Mouse (Mus musculus) midbrain, embryonic 11.5 days (tissue): Measurements from ENCODE around the gene Dbndd2. TPM values are rescaled to one million over a fixed set of nuclear protein-coding genes. Genes with fewer than 3 reads are reported as not detected.

Experiments used
- ATAC-seq: fragments of 200-750 bp; cut with Nextera tagmentation; 2 replicates; pipeline ENCODE4 v1.8.0; 2017; ENCODE audit warnings: moderate TSS enrichment, moderate library complexity; ENCODE audit not compliant: low FRiP score
- DNase-seq: peaks from one replicate; pipeline ENCODE4 v3.0.0; 2015; ENCODE audit warnings: low spot score; ENCODE audit errors: missing footprints
- H3K27ac ChIP-seq: fragments of 300-500 bp; sonication (generic); 2 replicates; pipeline ENCODE4 v1.5.1; 2014; ENCODE audit warnings: low read depth, low read length
- H3K27me3 ChIP-seq: fragments of 300-500 bp; sonication (generic); 2 replicates; pipeline ENCODE4 v1.6.1; 2014; ENCODE audit warnings: mild to moderate bottlenecking, low read length, moderate library complexity, mixed read lengths; ENCODE audit not compliant: control insufficient read depth, insufficient read depth
- H3K36me3 ChIP-seq: fragments of 300-500 bp; sonication (generic); 2 replicates; pipeline ENCODE4 v1.6.1; 2014; ENCODE audit warnings: mild to moderate bottlenecking, low read length, moderate library complexity, mixed read lengths; ENCODE audit not compliant: control insufficient read depth, insufficient read depth
- H3K4me1 ChIP-seq: fragments of 300-500 bp; sonication (generic); 2 replicates; pipeline ENCODE4 v1.6.1; 2014; ENCODE audit warnings: low read length; ENCODE audit not compliant: control insufficient read depth, insufficient read depth
- H3K4me2 ChIP-seq: fragments of 300-500 bp; sonication (generic); 2 replicates; pipeline ENCODE4 v1.6.1; 2014; ENCODE audit warnings: mild to moderate bottlenecking, moderate library complexity
- H3K4me3 ChIP-seq: fragments of 300-500 bp; sonication (generic); 2 replicates; pipeline ENCODE4 v1.5.1; 2014; ENCODE audit warnings: low read depth, low read length
- H3K9ac ChIP-seq: fragments of 300-500 bp; sonication (generic); 2 replicates; pipeline ENCODE4 v1.6.1; 2014; ENCODE audit warnings: low read length
- H3K9me3 ChIP-seq: fragments of 300-500 bp; sonication (generic); 2 replicates; pipeline ENCODE4 v1.6.1; 2016; ENCODE audit warnings: low read length; ENCODE audit not compliant: control insufficient read depth
- WGBS: fragments of 180-500 bp; shearing (Covaris S2); extraction: QIAGEN DNeasy Blood & Tissue Kit; methylation state at CpG from one replicate; pipeline ENCODE4 v1.1.7; 2014; 5-methylcytosine and 5-hydroxymethylcytosine counted together
- polyA plus RNA-seq: library from polyadenylated mRNA; unstranded; fragments of >200 nt; fragmentation: Nextera tagmentation; extraction: Ambion mirVana; gene quantifications from 2 replicates; pipeline ENCODE4 v1.2.1, GENCODE M21; 2014

The Dbndd2 gene
- polyA plus RNA-seq, 1 experiment from 2014 or later, result 3.4 TPM

DNA sequence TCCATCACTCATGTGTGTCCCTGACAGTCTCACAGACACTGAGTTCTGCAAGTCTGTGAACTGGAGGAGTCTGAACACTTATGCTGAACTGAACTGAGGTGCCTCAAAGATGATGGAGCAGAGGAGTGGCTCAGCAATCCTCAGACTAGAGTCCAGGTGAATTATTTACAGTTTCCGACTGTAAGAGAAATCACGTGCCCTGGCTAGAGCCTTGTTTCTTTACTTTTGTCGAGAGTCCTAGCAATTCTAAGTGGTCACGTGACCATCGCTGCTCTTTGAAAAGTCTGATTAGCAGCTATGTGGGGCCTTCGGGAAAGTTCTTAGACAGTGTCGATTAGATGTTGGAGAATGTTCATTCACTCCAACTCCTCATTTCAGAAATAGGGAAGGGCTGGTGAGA is 28.0 kb upstream of the Dbndd2 start:
- WGBS, result 73% methylated on average over 7 of the region's 7 CpGs
- H3K4me2 ChIP-seq, result no peak overlapping the region
- DNase-seq (no peak), ATAC-seq (no peak)
- H3K9me3 ChIP-seq, result no peaks in the 10 kb centered on the region
- H3K36me3 ChIP-seq, result no peaks in the 10 kb centered on the region
- no peaks in the 10 kb centered on the region for H3K27me3 ChIP-seq
- peaks cover 11% of the 10 kb centered on the region for H3K4me1 ChIP-seq
- no peak overlapping the region for H3K27ac ChIP-seq
- no peak overlapping the region for H3K9ac ChIP-seq
- no peak overlapping the region for H3K4me3 ChIP-seq

DNA sequence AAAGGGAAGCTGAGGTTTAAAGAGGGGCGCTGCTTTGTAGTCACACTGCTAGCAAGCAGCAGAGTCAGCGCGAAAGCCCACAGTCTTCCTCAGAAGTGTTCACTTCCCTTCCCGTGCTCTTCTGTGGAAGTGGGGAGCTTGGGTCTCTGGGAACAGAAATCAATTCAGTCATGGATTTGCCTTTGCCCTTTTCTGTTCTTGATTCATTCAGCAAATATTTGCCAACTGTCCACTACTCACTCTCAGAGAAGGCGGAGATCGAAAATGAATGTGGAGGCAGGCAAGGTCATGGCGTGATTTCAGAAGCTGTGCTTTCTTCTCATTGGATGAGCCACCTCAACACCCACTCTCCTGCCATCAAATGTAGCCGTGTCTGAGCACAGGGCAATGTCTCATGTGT is 27.4 kb upstream of the Dbndd2 start:
- Histone ChIP-seq H3K4me1 (peaks cover 11% of the 10 kb centered on the region), H3K27ac (no peak overlapping the region), H3K27me3 (no peaks in the 10 kb centered on the region), H3K9me3 (no peaks in the 10 kb centered on the region), H3K9ac (no peak overlapping the region), H3K4me3 (no peak overlapping the region), H3K4me2 (no peak overlapping the region), H3K36me3 (no peaks in the 10 kb centered on the region; the same call in 1 of the 2 replicates)
- DNase-seq (no peak), ATAC-seq (no peak)
- WGBS, result 89% methylated on average over 8 of the region's 8 CpGs

DNA sequence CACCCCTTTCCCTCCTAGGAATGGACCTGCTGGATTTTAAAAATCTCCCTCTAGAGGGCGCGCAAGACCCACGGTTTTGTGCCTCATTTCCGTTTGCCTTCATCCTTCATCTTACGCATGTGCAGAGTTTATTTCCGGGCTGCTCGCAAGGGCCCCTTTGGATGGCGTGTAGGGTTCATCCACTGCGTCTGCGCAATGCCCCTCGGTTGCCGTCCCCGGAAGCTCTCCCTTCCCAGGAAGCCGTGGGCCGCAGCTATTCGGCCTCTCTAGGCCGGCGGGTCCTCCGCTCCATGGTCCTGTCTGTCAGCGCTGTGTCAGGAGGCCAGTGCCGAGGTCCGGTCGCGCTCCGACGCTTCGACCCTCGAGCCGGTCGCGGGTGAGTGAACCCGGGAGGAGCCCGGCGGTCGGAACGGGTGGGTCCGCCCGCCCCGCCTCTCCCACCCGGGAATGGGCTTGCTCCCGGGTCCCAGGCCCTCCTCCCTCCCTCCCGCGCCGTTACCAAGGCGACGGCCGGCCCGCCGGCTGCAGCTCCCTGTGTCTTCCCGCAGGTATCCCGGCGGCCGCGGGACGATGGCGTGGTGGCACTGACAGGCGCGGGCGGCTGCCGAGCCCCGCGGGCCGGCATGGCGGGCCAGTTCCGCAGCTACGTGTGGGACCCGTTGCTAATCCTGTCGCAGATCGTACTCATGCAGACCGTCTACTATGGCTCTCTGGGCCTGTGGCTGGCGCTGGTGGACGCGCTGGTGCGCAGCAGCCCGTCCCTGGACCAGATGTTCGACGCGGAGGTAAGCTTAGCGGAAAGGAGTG is 25.0 kb upstream of the Dbndd2 start, which contains the start of gene Gm20458:
Gm20458 (plus strand) TSS at position 223 of the 807 bp plus-strand sequence.
- ATAC-seq (peak; percentile 99), DNase-seq (peak; percentile 99)
- H3K36me3 ChIP-seq, result peaks cover 7% of the 10 kb centered on the region
- peak within 1 kb of the TSS; percentile 65 for H3K27ac ChIP-seq
- peak within 1 kb of the TSS; percentile 79 for H3K4me3 ChIP-seq
- under 1% methylated on average over 69 of the region's 79 CpGs for WGBS
- H3K27me3 ChIP-seq, result no peaks in the 10 kb centered on the region
- peak within 1 kb of the TSS; percentile 74 for H3K4me2 ChIP-seq
- H3K9ac ChIP-seq, result peak within 1 kb of the TSS; percentile 72
- peaks cover 11% of the 10 kb centered on the region for H3K4me1 ChIP-seq
- no peaks in the 10 kb centered on the region for H3K9me3 ChIP-seq

DNA sequence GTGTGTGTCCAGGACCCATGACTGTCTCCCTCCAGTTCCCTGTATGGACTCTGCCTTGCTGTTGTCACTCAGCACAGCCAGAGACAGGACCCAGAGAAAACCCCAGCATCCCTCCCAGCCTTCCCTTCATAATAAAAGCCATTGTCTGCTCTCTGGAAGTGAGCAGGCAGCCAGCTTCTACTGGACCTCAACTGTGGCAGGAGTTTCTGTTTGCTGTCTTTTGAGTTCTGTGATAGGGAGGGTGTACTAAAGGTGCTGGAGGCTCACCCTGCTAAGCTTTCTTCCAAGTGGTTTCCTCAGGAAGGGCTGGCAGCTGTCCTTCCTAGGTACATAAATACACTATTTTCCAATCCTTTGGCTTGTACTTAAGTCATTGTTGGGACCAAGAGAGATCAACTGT is 20.7 kb upstream of the Dbndd2 start:
- peaks cover 7% of the 10 kb centered on the region for H3K36me3 ChIP-seq

DNA sequence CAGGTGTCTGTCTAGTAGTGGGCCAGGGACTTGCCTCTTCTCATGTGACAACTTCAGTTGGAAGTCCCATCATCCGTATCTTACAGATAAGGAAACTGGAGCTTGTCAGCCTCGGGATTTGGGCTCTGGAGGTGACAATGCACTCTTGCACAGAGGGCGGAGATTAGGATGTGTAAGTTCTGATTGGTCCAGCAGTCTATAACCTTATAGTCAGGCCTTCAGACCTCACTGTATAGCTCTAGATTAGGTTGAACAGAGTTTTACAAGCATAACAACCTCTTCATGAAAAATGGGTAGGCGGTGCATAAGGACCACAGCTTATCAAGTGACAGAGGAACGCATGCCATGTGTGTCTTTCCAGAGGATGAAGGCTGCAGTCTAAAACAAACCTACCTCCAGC is 19.1 kb upstream of the Dbndd2 start:
- peaks cover 4% of the 10 kb centered on the region for H3K4me1 ChIP-seq
- H3K36me3 ChIP-seq, result peaks cover 7% of the 10 kb centered on the region
- H3K4me2 ChIP-seq, result no peak overlapping the region
- WGBS, result 83% methylated on average over 5 of the region's 5 CpGs
- H3K9ac ChIP-seq, result no peak overlapping the region
- H3K9me3 ChIP-seq, result no peaks in the 10 kb centered on the region
- ATAC-seq, result no peak
- no peaks in the 10 kb centered on the region for H3K27me3 ChIP-seq
- H3K27ac ChIP-seq, result no peak overlapping the region
- DNase-seq, result no peak
- H3K4me3 ChIP-seq, result no peak overlapping the region

More for the DNA sequence above, 20.7 kb upstream of the Dbndd2 start:
- no peak overlapping the region for H3K27ac ChIP-seq
- peaks cover 6% of the 10 kb centered on the region for H3K4me1 ChIP-seq
- no peak overlapping the region for H3K4me2 ChIP-seq
- H3K4me3 ChIP-seq, result no peak overlapping the region
- ATAC-seq (no peak), DNase-seq (no peak)
- H3K9me3 ChIP-seq, result no peaks in the 10 kb centered on the region
- H3K9ac ChIP-seq, result no peak overlapping the region
- no peaks in the 10 kb centered on the region for H3K27me3 ChIP-seq

DNA sequence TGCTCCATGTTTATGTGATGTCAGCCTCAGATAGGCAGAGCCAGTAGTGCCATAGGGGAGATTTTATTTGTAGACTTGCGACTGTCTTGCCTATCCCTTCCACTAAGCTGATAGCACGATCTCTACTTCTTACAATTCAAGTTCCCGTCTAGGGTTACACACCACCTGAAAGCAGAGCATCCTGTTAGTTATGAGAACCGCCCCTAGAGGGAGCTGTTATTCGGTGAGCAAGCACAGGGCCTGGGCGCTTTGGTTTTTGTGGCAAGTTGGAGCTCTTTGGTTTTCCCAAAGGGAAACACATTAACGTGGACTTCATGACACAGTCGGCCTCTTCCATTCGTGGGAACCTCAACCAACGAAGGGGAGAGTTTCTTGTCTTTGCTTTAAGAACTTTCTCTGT is 15.7 kb upstream of the Dbndd2 start:
- Histone ChIP-seq H3K27me3 (no peaks in the 10 kb centered on the region), H3K4me2 (no peak overlapping the region), H3K9me3 (no peaks in the 10 kb centered on the region), H3K36me3 (peaks cover under 1% of the 10 kb centered on the region; the same call in 1 of the 2 replicates), H3K9ac (no peak overlapping the region), H3K4me3 (no peak overlapping the region), H3K27ac (no peak overlapping the region), H3K4me1 (no peaks in the 10 kb centered on the region)
- 27% methylated on average over 10 of the region's 10 CpGs for WGBS
- ATAC-seq (no peak), DNase-seq (no peak)

DNA sequence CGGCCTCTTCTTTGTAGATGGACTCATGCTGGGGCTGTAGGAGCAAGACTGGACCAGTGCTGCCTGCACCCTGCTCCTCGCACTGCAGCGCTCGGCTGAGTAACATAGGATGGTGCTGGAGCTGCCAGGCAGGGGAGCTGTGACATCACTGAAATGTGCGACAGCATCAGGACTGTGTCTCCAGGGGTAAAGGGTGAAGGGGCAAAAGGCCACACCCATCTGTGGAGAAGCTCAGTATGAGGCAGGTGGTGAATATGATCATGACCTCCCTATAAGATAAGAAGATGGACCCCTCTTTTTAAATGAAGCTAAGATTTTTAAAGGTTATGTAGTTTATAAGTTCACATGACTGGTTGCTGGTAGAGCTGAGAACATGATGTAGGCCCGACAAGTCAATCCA is 12.3 kb upstream of the Dbndd2 start, which contains the start of gene Trp53tg5:
Trp53tg5 (minus strand) TSS at position 101 of the 400 bp plus-strand sequence.
- no peak within 1 kb of the TSS for H3K4me2 ChIP-seq
- no peaks in the 10 kb centered on the region for H3K36me3 ChIP-seq
- ATAC-seq (no peak), DNase-seq (no peak)
- H3K27ac ChIP-seq, result no peak within 1 kb of the TSS
- H3K4me3 ChIP-seq, result no peak within 1 kb of the TSS
- 83% methylated on average over 6 of the region's 6 CpGs for WGBS
- H3K4me1 ChIP-seq, result no peaks in the 10 kb centered on the region
- no peaks in the 10 kb centered on the region for H3K27me3 ChIP-seq
- H3K9me3 ChIP-seq, result no peaks in the 10 kb centered on the region
- H3K9ac ChIP-seq, result no peak within 1 kb of the TSS

DNA sequence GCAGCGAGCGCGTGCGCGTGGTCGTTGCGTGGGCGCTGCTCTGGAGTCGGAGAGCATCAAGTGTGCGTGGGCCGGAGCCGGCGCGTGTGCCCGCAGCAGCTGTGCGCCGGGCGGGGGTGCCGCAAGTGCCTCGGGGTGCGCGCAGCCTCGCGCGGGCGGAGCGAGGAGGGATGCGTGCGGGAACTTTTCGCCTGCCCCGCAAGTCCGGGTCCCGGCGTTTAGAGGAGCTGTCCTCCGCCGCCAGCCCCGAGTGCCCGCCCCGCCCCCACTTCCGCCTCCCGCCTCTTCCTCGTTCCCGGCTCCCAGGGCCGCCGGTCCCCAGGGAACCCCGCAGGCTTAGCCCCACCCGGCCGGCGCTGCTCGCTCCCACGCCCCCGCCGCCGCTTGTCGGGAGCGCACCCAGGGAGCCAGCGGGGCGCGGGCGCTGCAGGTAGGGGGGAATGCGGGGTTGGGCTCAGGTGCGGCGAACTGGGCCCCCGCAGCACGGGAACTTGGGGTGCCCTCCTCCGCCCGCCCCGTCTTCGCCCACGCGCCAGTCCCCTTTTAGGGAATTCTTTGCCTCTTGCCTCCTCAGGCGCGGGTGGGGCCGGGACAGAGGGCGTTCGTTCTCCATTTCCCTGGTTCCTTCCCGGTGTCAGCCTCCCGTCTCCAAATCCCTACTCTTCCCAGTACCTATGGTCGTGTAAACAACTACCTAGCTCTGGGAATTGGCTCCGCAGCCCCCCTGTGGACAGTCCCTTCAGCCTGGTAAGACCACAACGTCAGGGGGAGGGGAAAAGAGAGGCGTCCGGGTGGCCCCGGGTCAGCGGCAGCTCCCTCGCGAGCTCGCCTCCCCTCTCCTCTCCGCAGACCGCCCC is 580 bp downstream of the Dbndd2 start:
- peak; percentile 93 for DNase-seq
- Histone ChIP-seq H3K4me2 (peak overlapping the region; percentile 100), H3K9ac (peak overlapping the region; percentile 72), H3K4me1 (peaks cover 9% of the 10 kb centered on the region), H3K4me3 (peak overlapping the region; percentile 72), H3K27ac (no peak overlapping the region), H3K9me3 (no peaks in the 10 kb centered on the region), H3K27me3 (peaks cover 20% of the 10 kb centered on the region), H3K36me3 (no peaks in the 10 kb centered on the region)
- peak; percentile 62; the same call in 1 of the 2 replicates for ATAC-seq
- WGBS, result under 1% methylated on average over 62 of the region's 90 CpGs

DNA sequence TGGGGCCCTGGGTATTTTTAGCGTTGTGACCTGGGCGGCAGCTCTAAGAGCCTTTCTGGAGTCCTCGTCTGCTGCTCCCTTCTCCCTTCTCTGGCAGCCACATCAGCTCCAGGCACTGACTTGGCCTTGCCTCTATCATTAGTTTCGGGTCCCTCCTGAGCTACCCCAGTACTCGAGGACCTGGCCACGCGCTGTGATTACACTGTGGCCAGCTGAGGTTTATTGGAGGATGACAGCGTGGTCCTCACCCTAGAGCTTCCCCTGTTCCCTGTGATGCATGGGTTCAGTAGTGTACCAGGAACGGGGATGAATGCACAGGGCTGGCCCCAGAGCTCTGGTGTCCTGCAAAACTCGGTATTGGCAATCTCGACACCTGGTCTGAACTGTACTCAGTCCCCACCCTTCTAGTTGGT is 1.2 kb downstream of the Dbndd2 start:
- Histone ChIP-seq H3K9me3 (no peaks in the 10 kb centered on the region), H3K9ac (peak overlapping the region; percentile 72), H3K27me3 (peaks cover 20% of the 10 kb centered on the region), H3K4me1 (peaks cover 9% of the 10 kb centered on the region), H3K4me3 (peak overlapping the region; percentile 72), H3K4me2 (peak overlapping the region; percentile 100), H3K36me3 (no peaks in the 10 kb centered on the region), H3K27ac (no peak overlapping the region)
- peak; percentile 92 for DNase-seq
- ATAC-seq, result peak; percentile 7; the same call in 1 of the 2 replicates
- WGBS, result 14% methylated on average over 11 of the region's 11 CpGs
